Mouse (Mus musculus) small intestine, adult 2 months (tissue): ENCODE data around the gene Dhrs2.

ENCODE experiments used
- CTCF ChIP-seq: fragments of 200-500 bp; IDR thresholded peaks from 2 replicates; pipeline ENCODE4 v1.5.1; 2012; ENCODE audit warnings: low read depth, mild to moderate bottlenecking, control low read depth, inconsistent platforms, low read length, moderate library complexity, mixed read lengths; ENCODE audit not compliant: insufficient replicate concordance, insufficient read length; ENCODE audit errors: extremely low read depth
- POLR2A ChIP-seq: fragments of 200-500 bp; IDR thresholded peaks from 2 replicates; pipeline ENCODE4 v1.6.1; 2012; ENCODE audit warnings: low read depth, mild to moderate bottlenecking, control low read depth, inconsistent platforms, low read length, moderate library complexity

- TF ChIP-seq CTCF (peak; percentile 30; the same call in 1 of the 2 replicates), POLR2A (no peak)
Observed at GRCm38 (mm10) chr14:55214507-55214906, 7.3 kb upstream of the Dhrs2 start.
